ENCODE assay signal across 11 mouse cellular contexts in genomic region chr2:160649072-160649471, GRCm38 (mm10). TPM values are rescaled to one million over a fixed set of nuclear protein-coding genes. Genes with fewer than 3 reads are reported as not detected.
A peak's percentile ranks its signal among the peaks of the same experiment; 100 is the strongest.
DNase-seq lines count a peak whose midpoint lies in the region; ATAC-seq and TF ChIP-seq lines count a peak whose summit lies in the region.
"Had no signal": no experiment of that assay in that cellular context is flagged by ENCODE, and none has a peak within 500 bp of the region (broad histone marks: within the 10 kb centered on the region; RNA-seq: fewer than 3 reads in every experiment).

No protein-coding gene starts in this region.

- no peak for TF ChIP-seq EP300 in liver, postnatal 0 days (IDR thresholded peaks at IDR 0.05; ENCODE audit: low read depth)

- peaks cover 24% of the 10 kb centered on the region for H3K36me3 ChIP-seq in heart, embryonic 13.5 days
- H3K36me3 ChIP-seq in E14TG2a.4 (ENCODE audit: insufficient read depth, low read length): peaks cover 60% of the 10 kb centered on the region
- H3K36me3 ChIP-seq in hindbrain, embryonic 10.5 days: peaks cover 42% of the 10 kb centered on the region
- H3K36me3 ChIP-seq in liver, postnatal 0 days (replicated peaks; ENCODE audit: insufficient read depth, low read length): peaks cover 11% of the 10 kb centered on the region

- no peaks in the 10 kb centered on the region for H3K9me3 ChIP-seq in heart, embryonic 13.5 days
- H3K9me3 ChIP-seq in E14TG2a.4 (ENCODE audit: low read length): peaks cover 11% of the 10 kb centered on the region
- no peaks in the 10 kb centered on the region for H3K9me3 ChIP-seq in hindbrain, embryonic 10.5 days
- H3K9me3 ChIP-seq in liver, postnatal 0 days (ENCODE audit: low read length): no peaks in the 10 kb centered on the region
- H3K9me3 ChIP-seq: limb, embryonic 15.5 days had no signal

- no peak for TF ChIP-seq CTCF in E14TG2a.4 (conservative IDR thresholded peaks at IDR 0.05; ENCODE audit: low read length)
- no peak for TF ChIP-seq CTCF in liver, postnatal 0 days (IDR thresholded peaks at IDR 0.05; ENCODE audit: low read depth)

- peak overlapping the region; percentile 100 for H3K4me3 ChIP-seq in heart, embryonic 13.5 days
- H3K4me3 ChIP-seq in E14TG2a.4 (replicated peaks; ENCODE audit: low read length): 0 out of 2 replicates have a peak overlapping the region, but pooled peaks have one; percentile 0
- peak overlapping the region; percentile 99 for H3K4me3 ChIP-seq in hindbrain, embryonic 10.5 days
- H3K4me3 ChIP-seq in liver, postnatal 0 days (ENCODE audit: low read depth, low read length): peak overlapping the region; percentile 100

- 80% methylated on average over 2 of the region's 2 CpGs for WGBS in heart, embryonic 13.5 days
- 88% methylated on average over 2 of the region's 2 CpGs for WGBS in hindbrain, embryonic 10.5 days
- whole genome bisulfite sequencing in liver, postnatal 0 days (ENCODE audit: insufficient replicate concordance): 80% methylated on average over 2 of the region's 2 CpGs

- H3K27me3 ChIP-seq in heart, embryonic 13.5 days (replicated peaks): no peaks in the 10 kb centered on the region
- no peaks in the 10 kb centered on the region for H3K27me3 ChIP-seq in E14TG2a.4 (ENCODE audit: insufficient read depth, low read length)
- H3K27me3 ChIP-seq in hindbrain, embryonic 10.5 days (ENCODE audit: insufficient read depth, poor library complexity, severe bottlenecking): no peaks in the 10 kb centered on the region
- no peaks in the 10 kb centered on the region for H3K27me3 ChIP-seq in liver, postnatal 0 days (ENCODE audit: insufficient read depth, low read length)
- H3K27me3 ChIP-seq: limb, embryonic 15.5 days had no signal

- ATAC-seq in heart, embryonic 13.5 days (ENCODE audit: extremely low read depth, insufficient number of reproducible peaks, low FRiP score, low TSS enrichment): no peak
- ATAC-seq in liver, postnatal 0 days: no peak

- intact Hi-C loops in left cerebral cortex, postnatal 36 days (cut with DNase I): loop anchor here (5.0 kb wide), 1 partner anchor 68 kb away; no protein-coding TSS in a partner anchor

- peak overlapping the region; percentile 76 for H3K4me2 ChIP-seq in heart, embryonic 13.5 days
- H3K4me2 ChIP-seq in liver, postnatal 0 days (ENCODE audit: low read depth, low read length): peak overlapping the region; percentile 74

- peak overlapping the region; percentile 57 for H3K9ac ChIP-seq in heart, embryonic 13.5 days
- H3K9ac ChIP-seq in liver, postnatal 0 days (replicated peaks): 0 out of 2 replicates have a peak overlapping the region, but pooled peaks have one; percentile 26
- H3K9ac ChIP-seq: limb, embryonic 15.5 days had no signal

- peaks cover 55% of the 10 kb centered on the region for H3K4me1 ChIP-seq in heart, embryonic 13.5 days
- H3K4me1 ChIP-seq in E14TG2a.4 (replicated peaks; ENCODE audit: low read depth, low read length): peaks cover 57% of the 10 kb centered on the region
- peaks cover 36% of the 10 kb centered on the region for H3K4me1 ChIP-seq in hindbrain, embryonic 10.5 days (replicated peaks)
- peaks cover 25% of the 10 kb centered on the region for H3K4me1 ChIP-seq in liver, postnatal 0 days (ENCODE audit: insufficient read depth)

- DNase-seq in heart, adult 18-20 months: no peak
- DNase-seq in hindbrain, embryonic 10.5 days (ENCODE audit: low spot score): no peak
- DNase-seq in liver, postnatal 0 days: no peak
- DNase-seq in left cerebral cortex, postnatal 36 days (ENCODE audit: low spot score in 2 of 2): no peak
- no peak for DNase-seq in frontal cortex, adult 2 months (ENCODE audit: extremely low spot score in 1 of 2, low spot score in 1 of 2)
- DNase-seq in adrenal gland, adult (ENCODE audit: inconsistent age in 2 of 2, low spot score in 1 of 2): no peak
- DNase-seq: cerebellum, postnatal 25 days; heart, postnatal 10 days had no signal

- no peak overlapping the region for H3K27ac ChIP-seq in heart, embryonic 13.5 days (replicated peaks)
- H3K27ac ChIP-seq in hindbrain, embryonic 10.5 days: no peak overlapping the region
- H3K27ac ChIP-seq in liver, postnatal 0 days (ENCODE audit: low read depth): no peak overlapping the region
- H3K27ac ChIP-seq: limb, embryonic 15.5 days had no signal

RNA-seq across cellular contexts. Expression of gene Top1, which starts 3.4 kb away (rescaled TPM):
- polyA plus RNA-seq in heart, embryonic 13.5 days (2015; fragmentation: Nextera tagmentation; extraction: Ambion mirVana): 44.9 and 48.0 TPM in 2 replicates
- total RNA-seq in heart, adult 18-20 months (2021): 10 to 100 TPM; 39.9 to 42.8 TPM
- 79.4 and 105 TPM in 2 replicates for polyA plus RNA-seq in hindbrain, embryonic 10.5 days (2016; fragmentation: Nextera tagmentation; extraction: Ambion mirVana)
- 30.1 and 30.5 TPM in 2 replicates for polyA plus RNA-seq in liver, postnatal 0 days (2015; fragmentation: Nextera tagmentation; extraction: Ambion mirVana)
- total RNA-seq in left cerebral cortex, postnatal 36 days (2021): 10 to 100 TPM; 66.5 to 87.4 TPM
- 36.0 and 38.2 TPM in 2 replicates for polyA plus RNA-seq in frontal cortex, adult 2 months (2012; rRNA removed)

Comparison
In these comparisons a context has a peak if more than half of its experiments do, and no peak if none do; other contexts are left out.
1. H3K4me3 ChIP-seq: peak in every context shown above with its lines; median percentile 100 in heart, embryonic 13.5 days; 100 in liver, postnatal 0 days; 99 in hindbrain, embryonic 10.5 days; 0 in E14TG2a.4.